Mouse (Mus musculus) midbrain, embryonic 12.5 days (tissue): ENCODE measurements around the gene Rrp15. TPM values are rescaled to one million over a fixed set of nuclear protein-coding genes. Genes with fewer than 3 reads are reported as not detected.

Experiments used
- ATAC-seq: fragments of 200-750 bp; cut with Nextera tagmentation; 2 replicates; pipeline ENCODE4 v1.8.0; 2017; ENCODE audit warnings: low read depth, moderate TSS enrichment, moderate library complexity; ENCODE audit not compliant: low FRiP score
- H3K27ac ChIP-seq: fragments of 300-500 bp; sonication (generic); replicated peaks from 2 replicates; pipeline ENCODE4 v1.5.1; 2016; ENCODE audit warnings: mild to moderate bottlenecking
- H3K27me3 ChIP-seq: fragments of 300-500 bp; sonication (generic); 2 replicates; pipeline ENCODE4 v1.6.1; 2016; ENCODE audit warnings: mild to moderate bottlenecking
- H3K36me3 ChIP-seq: fragments of 300-500 bp; sonication (generic); 2 replicates; pipeline ENCODE4 v1.6.1; 2016
- H3K4me1 ChIP-seq: fragments of 300-500 bp; sonication (generic); 2 replicates; pipeline ENCODE4 v1.6.1; 2016
- H3K4me2 ChIP-seq: fragments of 300-500 bp; sonication (generic); replicated peaks from 2 replicates; pipeline ENCODE4 v1.6.1; 2016; ENCODE audit warnings: mild to moderate bottlenecking, moderate library complexity
- H3K4me3 ChIP-seq: fragments of 300-500 bp; sonication (generic); 2 replicates; pipeline ENCODE4 v1.5.1; 2016; ENCODE audit warnings: mild to moderate bottlenecking
- H3K9ac ChIP-seq: fragments of 300-500 bp; sonication (generic); replicated peaks from 2 replicates; pipeline ENCODE4 v1.6.1; 2016; ENCODE audit warnings: mild to moderate bottlenecking, moderate library complexity
- H3K9me3 ChIP-seq: fragments of 300-500 bp; sonication (generic); 2 replicates; pipeline ENCODE4 v1.6.1; 2016; ENCODE audit warnings: mild to moderate bottlenecking
- WGBS: fragments of 180-500 bp; shearing (Covaris S2); methylation state at CpG from one replicate; pipeline ENCODE4 v1.1.7; 2016; 5-methylcytosine and 5-hydroxymethylcytosine counted together
- polyA plus RNA-seq: library from polyadenylated mRNA; unstranded; fragments of >200 nt; fragmentation: Nextera tagmentation; extraction: Ambion mirVana; gene quantifications from 2 replicates; pipeline ENCODE4 v1.2.1, GENCODE M21; 2016

Gene Rrp15
- polyA plus RNA-seq, 1 experiment from 2014 or later = 48.9 TPM

GRCm38 (mm10) chr1:186692370-186692769 lies 56.8 kb downstream of the Rrp15 start:
- no peak overlapping the region for H3K27ac ChIP-seq
- H3K9ac ChIP-seq = no peak overlapping the region
- no peaks in the 10 kb centered on the region for H3K9me3 ChIP-seq
- H3K36me3 ChIP-seq = no peaks in the 10 kb centered on the region
- no peak overlapping the region for H3K4me3 ChIP-seq
- H3K4me1 ChIP-seq = no peaks in the 10 kb centered on the region
- no peaks in the 10 kb centered on the region for H3K27me3 ChIP-seq
- no peak overlapping the region for H3K4me2 ChIP-seq
- 91% methylated on average over 4 of the region's 4 CpGs for WGBS
- ATAC-seq = no peak

DNA sequence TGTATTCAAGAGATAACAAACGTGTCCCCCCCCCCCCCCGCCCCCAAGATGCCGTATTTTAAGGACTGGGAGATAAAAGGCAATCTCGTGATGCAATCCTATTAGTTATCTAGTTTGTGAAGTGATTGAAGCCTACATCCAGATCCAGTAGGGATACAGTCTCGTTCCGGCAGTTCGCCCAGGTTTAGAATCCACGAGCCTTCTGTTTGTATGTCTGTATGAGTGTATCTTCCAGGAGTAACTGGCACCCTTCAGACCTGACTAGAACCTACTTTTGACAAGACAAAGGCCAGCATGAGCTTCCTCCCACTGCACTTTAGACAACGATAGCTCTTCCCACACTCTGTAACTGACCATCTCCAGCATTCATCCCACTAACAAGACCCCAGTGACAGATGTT lies 57.5 kb downstream of the Rrp15 start:
- no peaks in the 10 kb centered on the region for H3K9me3 ChIP-seq
- 0 out of 2 replicates have a peak, but pooled peaks cover 2% of the 10 kb centered on the region for H3K4me1 ChIP-seq
- H3K27ac ChIP-seq = no peak overlapping the region
- no peaks in the 10 kb centered on the region for H3K36me3 ChIP-seq
- H3K4me2 ChIP-seq = no peak overlapping the region
- no peak for ATAC-seq
- WGBS = 90% methylated on average over 9 of the region's 9 CpGs
- no peak overlapping the region for H3K4me3 ChIP-seq
- no peak overlapping the region for H3K9ac ChIP-seq
- H3K27me3 ChIP-seq = no peaks in the 10 kb centered on the region

GRCm38 (mm10) chr1:186684041-186684440 lies 65.1 kb downstream of the Rrp15 start:
- peaks cover 2% of the 10 kb centered on the region; the same call in 1 of the 2 replicates for H3K9me3 ChIP-seq
- no peak overlapping the region for H3K9ac ChIP-seq
- no peaks in the 10 kb centered on the region for H3K36me3 ChIP-seq
- H3K4me1 ChIP-seq = peaks cover 10% of the 10 kb centered on the region; the same call in 1 of the 2 replicates
- no peak overlapping the region for H3K4me3 ChIP-seq
- H3K4me2 ChIP-seq = no peak overlapping the region
- no peak for ATAC-seq
- 91% methylated on average over 3 of the region's 3 CpGs for whole genome bisulfite sequencing
- H3K27ac ChIP-seq = no peak overlapping the region
- H3K27me3 ChIP-seq = no peaks in the 10 kb centered on the region

DNA sequence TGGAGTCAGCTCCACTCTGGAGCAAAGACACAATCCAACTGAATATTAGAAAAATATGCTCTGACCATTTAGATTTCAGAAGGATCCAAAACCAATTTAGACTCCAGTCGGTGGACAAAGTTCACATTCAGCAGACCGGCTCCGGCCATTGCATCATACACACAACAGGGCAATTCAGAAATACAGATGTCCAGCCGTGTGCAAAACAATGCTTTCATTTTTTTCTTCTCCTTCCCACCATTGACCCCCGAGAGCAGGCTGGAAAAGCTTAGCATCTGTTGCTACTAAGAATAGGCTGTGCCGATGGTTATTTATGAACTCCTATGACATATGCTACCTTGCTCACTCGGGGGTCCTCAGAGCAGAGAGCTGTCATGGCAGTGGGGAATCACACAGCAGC lies 66.6 kb downstream of the Rrp15 start:
- Histone ChIP-seq H3K27ac (no peak overlapping the region), H3K9me3 (peaks cover 2% of the 10 kb centered on the region; the same call in 1 of the 2 replicates), H3K4me3 (no peak overlapping the region), H3K4me1 (peaks cover 10% of the 10 kb centered on the region; the same call in 1 of the 2 replicates), H3K27me3 (no peaks in the 10 kb centered on the region), H3K4me2 (no peak overlapping the region), H3K36me3 (no peaks in the 10 kb centered on the region), H3K9ac (no peak overlapping the region)
- peak; percentile 19; the same call in 1 of the 2 replicates for ATAC-seq
- 48% methylated on average over 7 of the region's 7 CpGs for WGBS

DNA sequence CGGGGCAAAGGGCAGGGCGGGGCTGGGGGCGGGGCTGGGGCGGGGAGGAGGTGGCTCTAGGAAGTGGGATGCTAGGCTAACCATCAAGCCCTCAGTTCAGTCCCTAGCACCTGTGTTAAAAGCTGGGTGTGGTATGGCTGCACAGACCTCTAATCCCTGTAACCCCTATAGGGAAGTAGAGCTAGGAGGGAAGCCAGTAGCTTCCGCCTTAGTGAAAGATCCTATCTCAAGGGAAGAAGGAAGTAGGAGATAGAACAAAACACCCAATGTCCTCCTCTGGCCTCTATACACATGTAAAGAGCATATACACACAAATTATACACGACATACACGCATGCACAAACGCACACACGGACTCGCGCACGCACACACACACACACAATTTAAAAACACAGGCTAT lies 71.5 kb downstream of the Rrp15 start:
- 87% methylated on average over 12 of the region's 12 CpGs for WGBS
- H3K4me3 ChIP-seq = no peak overlapping the region
- no peak for ATAC-seq
- peaks cover 8% of the 10 kb centered on the region; the same call in 1 of the 2 replicates for H3K4me1 ChIP-seq
- H3K36me3 ChIP-seq = no peaks in the 10 kb centered on the region
- no peak overlapping the region for H3K4me2 ChIP-seq
- H3K27ac ChIP-seq = no peak overlapping the region
- H3K9ac ChIP-seq = no peak overlapping the region
- no peaks in the 10 kb centered on the region for H3K27me3 ChIP-seq
- H3K9me3 ChIP-seq = no peaks in the 10 kb centered on the region

- Histone ChIP-seq H3K4me1 (0 out of 2 replicates have a peak, but pooled peaks cover 6% of the 10 kb centered on the region), H3K9me3 (no peaks in the 10 kb centered on the region), H3K27me3 (no peaks in the 10 kb centered on the region), H3K4me2 (no peak overlapping the region), H3K9ac (no peak overlapping the region), H3K4me3 (no peak overlapping the region), H3K27ac (no peak overlapping the region), H3K36me3 (no peaks in the 10 kb centered on the region)
- no peak for ATAC-seq
- WGBS = 61% methylated on average over 5 of the region's 5 CpGs
Observed at GRCm38 (mm10) chr1:186676199-186676598, 73.0 kb downstream of the Rrp15 start.

DNA sequence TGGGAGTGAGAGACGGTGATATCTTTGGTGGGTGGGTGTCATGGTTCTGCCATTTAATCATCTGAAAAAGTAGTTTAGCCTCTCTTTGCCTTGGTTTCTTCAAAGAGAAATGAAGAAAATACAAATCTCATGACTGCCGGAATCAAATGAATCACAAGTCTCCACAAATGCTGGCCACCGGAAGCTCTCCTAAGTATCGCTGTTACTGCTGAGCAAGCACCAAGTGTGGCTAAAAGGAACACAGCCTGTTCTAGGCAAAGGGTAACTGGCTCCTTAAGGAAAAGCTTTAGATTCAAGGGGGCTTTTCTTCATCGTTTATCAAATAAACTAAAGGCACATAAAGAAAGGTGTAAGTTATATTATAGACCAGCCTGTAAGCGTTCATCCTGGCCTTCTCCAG lies 73.9 kb downstream of the Rrp15 start:
- 96% methylated on average over 6 of the region's 6 CpGs for WGBS

DNA sequence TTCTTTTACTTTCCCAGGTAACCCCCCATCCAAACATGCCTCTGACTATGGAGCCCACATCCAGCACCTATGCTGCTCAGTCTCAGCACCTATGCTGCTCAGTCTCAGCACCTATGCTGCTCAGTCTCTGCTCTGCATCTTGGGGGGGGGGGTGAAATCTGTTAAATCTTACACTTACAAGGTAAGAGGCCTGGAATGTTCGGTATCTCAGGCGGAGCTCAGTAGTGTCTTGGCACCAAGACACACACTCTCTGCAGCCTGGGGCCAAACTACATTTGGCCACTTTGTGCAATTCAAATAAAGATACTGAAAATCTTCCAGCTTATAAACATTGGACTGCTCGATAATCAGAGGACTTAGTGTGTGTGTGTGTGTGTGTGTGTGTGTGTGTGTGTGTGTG lies 74.5 kb downstream of the Rrp15 start:
- no peak overlapping the region for H3K9ac ChIP-seq

More for the DNA sequence above, 73.9 kb downstream of the Rrp15 start:
- Histone ChIP-seq H3K9ac (no peak overlapping the region), H3K4me2 (no peak overlapping the region), H3K4me1 (0 out of 2 replicates have a peak, but pooled peaks cover 6% of the 10 kb centered on the region), H3K27ac (no peak overlapping the region), H3K9me3 (no peaks in the 10 kb centered on the region), H3K4me3 (no peak overlapping the region), H3K36me3 (no peaks in the 10 kb centered on the region), H3K27me3 (no peaks in the 10 kb centered on the region)
- no peak for ATAC-seq

DNA sequence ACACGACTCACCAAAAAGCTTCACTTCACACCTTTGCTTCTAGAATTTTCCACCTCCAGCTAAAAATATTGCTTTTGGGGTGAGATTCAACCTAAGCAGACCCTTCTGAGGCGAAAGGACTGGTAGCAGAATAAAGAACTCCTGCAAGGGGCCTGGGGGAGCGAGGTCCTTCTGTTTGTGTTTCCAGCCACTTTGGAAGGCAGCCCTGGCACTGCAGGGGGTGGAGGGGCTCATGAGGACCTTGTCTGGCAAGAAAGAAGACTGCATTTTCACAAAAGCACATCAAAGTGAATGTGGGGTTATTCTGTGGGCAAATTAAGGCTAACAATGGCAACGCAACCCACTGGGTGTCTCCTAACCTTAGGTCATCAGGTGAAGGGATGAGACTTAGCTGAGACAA lies 76.0 kb downstream of the Rrp15 start:
- Histone ChIP-seq H3K9me3 (no peaks in the 10 kb centered on the region), H3K4me3 (no peak overlapping the region), H3K4me2 (no peak overlapping the region), H3K9ac (no peak overlapping the region), H3K4me1 (0 out of 2 replicates have a peak, but pooled peaks cover 6% of the 10 kb centered on the region), H3K36me3 (no peaks in the 10 kb centered on the region), H3K27ac (no peak overlapping the region), H3K27me3 (no peaks in the 10 kb centered on the region)
- no peak for ATAC-seq
- WGBS = 68% methylated on average over 4 of the region's 4 CpGs

More for the DNA sequence above, 74.5 kb downstream of the Rrp15 start:
- Histone ChIP-seq H3K27me3 (no peaks in the 10 kb centered on the region), H3K27ac (no peak overlapping the region), H3K36me3 (no peaks in the 10 kb centered on the region), H3K9me3 (no peaks in the 10 kb centered on the region), H3K4me3 (no peak overlapping the region), H3K4me1 (0 out of 2 replicates have a peak, but pooled peaks cover 6% of the 10 kb centered on the region), H3K4me2 (no peak overlapping the region)
- no peak for ATAC-seq
- 86% methylated on average over 3 of the region's 3 CpGs for WGBS

Other genes with a start within 250 kb of the Rrp15 start
- gene Tgfb2, start 43.4 kb downstream of the Rrp15 start, polyA plus RNA-seq = 12.8 and 16.5 TPM in 2 replicates
- 0.16 and 0.20 TPM in 2 replicates for gene D1Pas1, start 218.1 kb upstream of the Rrp15 start, polyA plus RNA-seq